Mouse (Mus musculus) thymus, postnatal 10 days (tissue): ENCODE measurements at regions not wholly inside any gene's neighbourhood (a gene's known extent, or its start where the extent isn't known, plus 50 kb on each side); places are given as distances from the start of the nearest gene placed in this dataset.

Source experiments
- DNase-seq, 2 experiments: peaks; one replicate each; pipeline ENCODE4 v3.0.0; 2021; ENCODE audit warnings: low spot score in 2 of 2

DNA sequence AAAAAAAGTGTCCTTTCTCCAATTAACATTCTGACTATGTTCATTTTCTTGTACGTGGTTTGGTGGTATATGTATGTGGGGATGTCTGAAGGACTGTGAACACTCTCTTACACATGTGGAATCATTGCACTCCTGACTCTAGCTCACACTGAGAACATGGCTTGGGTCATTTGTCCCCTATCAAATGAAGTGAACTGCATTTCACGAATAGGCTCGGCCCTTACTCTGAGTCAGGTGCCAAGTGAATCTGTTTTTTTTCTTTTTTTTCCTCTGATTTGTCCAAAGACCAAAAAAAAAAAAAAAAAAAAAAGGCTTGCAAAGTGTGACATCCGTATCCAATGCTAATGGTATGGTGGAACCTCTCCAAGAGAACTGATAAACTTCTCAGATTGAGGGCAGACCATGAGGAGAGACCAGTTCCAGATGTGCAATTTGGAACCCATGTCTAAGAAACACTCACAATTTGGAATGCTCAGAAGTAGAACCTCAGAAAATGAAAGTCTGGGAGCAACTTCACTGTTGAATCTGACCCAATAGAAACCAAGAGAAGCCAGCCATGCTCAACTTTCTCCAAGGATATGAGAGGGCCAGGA is 631.7 kb upstream of the Fam160b2 start:
- no peak for DNase-seq

DNA sequence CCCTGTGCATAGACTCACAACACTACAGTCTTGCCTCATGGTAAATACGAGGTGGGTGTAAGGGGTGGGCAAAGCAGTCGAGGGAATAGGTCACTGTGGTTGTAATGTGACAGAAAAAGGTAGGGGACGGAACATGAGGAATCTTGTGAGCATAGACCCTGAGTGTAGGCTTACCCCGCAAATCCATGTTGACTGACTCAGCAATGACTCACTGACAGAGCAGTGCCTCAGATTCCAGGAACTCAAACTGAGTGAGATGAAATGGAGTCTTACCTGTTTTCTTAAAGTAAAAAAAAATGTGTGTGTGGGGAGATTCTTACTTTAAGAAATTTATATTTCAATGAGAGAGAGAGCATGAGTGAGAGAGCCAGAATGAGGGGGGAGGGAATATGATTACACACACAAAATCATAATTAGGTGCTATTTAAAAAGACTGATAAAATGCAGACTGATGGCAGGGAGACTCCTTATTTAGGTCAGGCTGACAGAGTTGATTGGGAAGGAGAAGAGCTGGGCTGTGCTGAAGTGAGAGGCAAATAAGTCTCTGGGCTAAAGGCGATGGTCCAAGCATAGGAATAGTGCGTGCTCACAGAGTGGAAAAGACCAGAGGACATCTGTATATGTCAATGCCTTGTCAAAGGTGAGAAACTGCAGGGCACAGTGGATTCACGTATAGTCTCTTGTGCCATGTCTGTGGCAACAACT is 631.0 kb upstream of the Fam160b2 start:
- DNase-seq: no peak

DNA sequence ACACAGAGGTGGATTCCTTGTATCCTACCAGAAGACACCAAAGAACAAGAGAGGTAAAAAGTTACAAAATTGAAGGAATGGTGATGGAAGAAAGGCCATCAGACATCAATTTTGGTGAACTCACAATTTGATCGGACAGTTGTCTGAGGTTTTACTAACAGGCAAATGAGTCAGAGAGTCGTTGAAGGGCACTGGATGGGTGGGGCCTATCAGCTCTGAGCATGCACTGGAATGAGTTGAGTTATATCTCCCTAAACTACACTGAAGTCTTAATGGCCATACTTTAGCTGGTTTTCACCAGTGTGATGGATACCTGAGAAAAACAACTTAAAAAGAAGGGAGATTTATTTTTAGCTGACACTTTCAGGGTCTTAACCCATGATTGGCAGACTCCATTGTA is 630.3 kb upstream of the Fam160b2 start:
- DNase-seq: no peak

DNA sequence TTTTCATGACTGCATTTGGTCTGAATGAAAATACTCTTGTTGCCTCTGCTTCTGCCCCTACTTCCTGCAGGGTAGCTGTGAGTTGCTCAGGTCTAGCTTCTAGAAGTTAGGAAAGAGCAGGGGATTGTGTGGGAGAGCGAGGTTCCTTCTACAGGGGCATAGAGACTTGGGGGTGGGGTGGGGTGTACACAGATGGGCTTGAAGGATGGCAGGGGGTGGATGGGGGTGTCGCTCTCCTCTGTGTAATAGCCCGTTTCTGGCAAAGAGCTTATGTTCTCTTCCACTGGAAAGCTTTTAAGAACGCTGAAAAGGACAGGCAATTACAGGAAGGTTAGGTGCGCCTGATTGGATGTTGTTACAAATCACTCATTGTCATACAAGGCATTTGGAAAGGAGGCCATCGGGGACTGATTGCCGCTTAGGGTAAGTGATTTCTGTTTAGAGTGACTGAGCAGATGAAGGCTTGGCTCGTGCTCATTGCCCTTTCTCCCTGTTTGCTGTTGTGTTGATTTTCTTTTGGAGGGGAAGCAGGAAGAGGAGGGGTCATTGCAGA is 629.3 kb upstream of the Fam160b2 start:
- DNase-seq: no peak

DNA sequence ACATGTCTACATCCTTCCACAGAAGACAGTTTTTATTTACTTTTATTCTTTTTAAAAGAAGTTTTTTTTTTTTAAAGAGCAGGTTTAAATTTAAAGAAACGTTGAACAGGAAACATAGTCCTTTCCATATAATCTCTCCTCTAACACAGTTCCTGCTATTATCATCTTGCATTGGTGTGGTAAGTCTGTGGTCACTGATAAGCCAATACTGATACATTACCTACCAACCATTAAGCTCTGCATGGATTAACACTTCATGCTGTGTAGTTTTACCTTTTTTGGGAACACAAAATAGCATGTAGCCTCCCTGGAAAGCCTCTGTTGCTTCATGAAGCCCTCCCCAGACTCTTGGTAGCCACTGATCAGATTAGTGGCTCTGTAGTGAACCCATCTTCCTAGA is 617.4 kb upstream of the Fam160b2 start:
- DNase-seq: no peak

DNA sequence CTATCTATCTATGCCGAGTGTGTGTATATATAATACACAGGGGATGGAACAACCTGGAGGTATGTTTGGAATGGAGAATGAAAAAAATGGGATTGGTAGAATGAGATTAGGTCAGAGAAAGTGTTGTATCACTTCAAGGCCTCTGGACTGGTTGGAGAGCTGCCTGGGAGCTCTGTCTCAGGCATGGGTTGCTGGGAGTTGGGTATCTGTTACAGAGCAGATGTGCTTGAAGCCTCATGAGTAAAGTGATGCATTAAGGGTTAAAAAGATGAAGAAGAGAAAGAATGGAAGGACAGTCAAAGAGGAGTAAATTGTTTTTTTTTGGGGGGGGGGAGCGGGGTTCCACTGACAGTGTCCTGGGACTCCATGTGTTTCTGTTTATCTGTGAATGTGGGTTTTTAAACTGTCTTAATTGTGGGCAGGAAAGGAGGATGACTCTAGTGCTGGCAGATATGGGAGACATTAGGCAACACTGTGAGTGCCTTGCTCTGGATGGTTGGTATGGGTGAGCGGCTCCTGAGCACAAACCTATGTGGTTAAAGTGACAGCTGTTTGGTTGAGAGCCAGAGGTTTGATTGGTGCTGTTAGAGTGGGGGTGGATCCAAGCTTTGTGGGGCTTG is 611.8 kb upstream of the Fam160b2 start:
- no peak for DNase-seq

DNA sequence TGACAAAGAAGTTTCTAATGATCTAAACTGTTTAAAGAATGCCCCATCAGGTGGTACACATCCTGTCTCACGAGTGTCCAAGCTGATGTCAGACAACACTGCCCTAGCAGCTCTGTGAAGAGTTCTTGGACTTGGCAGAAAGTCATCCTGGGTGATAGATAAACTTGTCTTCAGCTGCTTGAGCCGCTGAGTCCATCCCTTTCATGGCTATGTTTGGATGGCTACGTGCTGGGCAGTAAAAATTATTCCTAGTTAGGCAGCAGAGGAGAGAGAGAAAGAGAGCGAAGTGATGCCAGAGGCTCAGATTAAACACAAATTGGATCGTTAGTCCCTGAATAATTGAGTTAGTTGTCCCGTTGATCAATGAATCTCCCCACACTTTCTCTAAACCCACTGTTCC is 603.8 kb upstream of the Fam160b2 start:
- no peak for DNase-seq

DNA sequence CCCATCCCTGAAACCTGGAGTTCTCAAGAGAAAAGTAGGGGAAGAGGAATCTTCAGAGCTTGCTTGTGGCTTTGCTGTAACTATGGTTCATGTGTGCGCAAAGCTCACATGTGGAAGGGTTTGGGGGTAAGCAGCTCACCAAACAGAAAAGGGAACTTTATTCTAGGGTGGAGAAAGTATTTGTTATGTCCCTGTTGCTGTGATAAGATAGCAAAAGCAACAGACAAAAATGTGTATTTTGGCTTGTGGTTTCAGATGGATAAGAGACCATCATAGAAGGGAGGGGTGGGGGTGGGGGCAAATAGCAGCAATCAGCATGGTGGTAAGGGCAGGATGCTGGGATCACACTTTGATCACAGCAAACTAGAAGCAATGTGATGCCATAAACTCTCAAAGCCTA is 601.3 kb upstream of the Fam160b2 start:
- no peak for DNase-seq

DNA sequence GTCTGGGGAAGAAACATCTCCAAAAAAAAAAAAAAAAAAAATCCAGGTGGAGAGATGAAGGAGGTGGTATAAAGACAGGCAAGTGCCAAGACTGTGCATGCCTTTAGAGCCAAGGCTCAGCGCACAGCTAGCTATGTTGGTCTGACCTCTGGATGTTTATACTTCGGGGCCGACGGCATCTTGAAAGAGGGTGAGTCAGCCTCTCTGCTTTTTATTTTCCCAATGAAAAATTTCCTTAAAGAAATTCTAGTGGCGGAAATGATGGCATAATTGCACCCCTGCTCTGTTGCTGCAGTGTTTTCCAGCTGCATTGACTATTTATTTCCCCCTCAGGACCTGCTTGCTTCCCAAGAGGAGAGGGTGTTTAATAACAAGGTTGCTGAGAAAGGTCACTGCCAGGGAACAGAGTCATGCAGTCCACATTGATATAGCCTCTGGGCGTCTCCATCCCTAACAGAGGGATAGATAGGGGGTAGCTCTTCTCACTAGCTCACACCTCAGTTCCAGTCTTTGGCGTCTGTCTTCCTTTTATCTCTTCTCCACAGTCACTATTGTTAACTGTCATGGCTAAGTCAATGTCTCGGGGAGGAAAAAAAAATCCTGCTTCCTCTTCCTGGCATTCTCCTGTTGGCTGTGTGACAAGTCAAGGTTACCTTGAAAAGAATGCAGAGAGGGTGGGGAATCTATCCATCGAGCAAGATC is 599.7 kb upstream of the Fam160b2 start:
- DNase-seq: no peak

DNA sequence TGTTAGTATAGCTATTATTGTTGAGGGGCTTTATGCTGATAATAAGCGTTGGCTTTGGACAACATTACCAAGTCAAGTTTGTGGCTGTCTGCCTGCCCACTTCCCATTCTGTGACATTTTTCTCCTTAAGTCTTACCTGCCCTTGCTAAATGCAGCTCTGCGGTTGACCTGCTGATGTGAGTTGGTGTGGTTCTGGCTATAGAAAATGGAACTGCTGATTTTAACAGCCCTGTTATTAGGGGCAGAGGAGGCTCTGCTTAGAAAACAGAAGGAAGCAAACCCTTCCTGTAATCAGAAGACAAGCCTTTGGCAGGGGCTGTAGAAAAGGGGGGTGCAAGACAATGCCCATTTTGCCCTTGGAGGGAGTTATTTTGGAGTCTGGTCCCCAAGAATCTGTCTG is 594.6 kb upstream of the Fam160b2 start:
- no peak for DNase-seq

DNA sequence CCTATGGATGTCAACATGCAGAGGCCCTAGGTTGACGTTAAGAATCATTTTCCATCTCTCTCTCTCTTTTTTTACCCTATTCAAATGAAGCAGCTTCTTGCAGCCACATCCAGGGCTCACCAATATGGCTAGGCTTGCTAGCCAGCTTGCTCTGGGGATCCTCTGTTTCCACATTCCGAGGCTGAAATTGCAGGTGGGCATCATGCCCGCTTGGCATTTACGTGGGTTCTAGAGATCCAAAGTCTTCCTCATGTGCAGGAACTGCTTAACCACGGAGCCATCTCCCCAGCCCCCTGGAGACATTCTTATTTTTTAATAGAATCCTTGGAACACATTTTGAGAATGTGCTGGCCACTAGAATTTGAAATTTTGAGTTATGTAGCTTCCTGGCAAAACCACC is 592.9 kb upstream of the Fam160b2 start:
- DNase-seq: no peak

DNA sequence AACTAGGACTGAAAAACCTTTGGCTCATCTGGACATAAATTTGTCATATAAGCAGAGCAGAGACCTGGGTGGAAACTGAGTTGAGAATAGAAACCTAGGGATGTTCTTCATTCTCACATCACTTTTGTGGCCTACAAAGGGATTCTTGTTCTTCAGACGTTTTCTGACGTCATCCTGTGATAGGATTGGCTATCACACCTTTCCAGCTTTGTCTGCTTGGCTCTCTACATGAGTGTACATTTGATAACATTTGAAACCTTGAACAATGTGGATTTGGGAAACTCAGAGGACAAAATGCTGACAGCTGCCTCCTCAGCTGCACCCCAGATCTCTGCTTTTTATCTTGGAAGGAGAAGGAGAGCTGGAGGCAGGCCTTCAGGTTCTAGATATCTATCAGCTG is 589.7 kb upstream of the Fam160b2 start:
- no peak for DNase-seq

DNA sequence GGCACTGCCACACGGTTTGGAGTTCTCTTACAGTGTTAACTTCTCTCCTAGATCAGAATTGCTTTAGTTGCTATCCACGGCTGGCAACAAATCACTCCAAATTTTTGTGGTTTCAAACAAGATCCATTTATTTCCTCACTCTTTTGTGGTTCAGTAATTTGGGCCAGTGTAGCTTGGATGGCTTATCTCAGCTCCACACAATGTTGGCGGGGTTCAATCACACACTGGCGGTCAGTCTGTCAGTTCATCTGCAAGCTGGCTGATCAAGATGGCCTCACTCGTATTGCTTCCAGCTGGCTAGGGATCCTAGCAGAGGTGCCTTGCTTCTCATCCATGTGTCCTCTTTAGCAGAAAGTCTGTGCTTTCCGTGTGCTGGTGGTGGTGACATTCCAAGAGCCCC is 577.7 kb upstream of the Fam160b2 start:
- DNase-seq: no peak

DNA sequence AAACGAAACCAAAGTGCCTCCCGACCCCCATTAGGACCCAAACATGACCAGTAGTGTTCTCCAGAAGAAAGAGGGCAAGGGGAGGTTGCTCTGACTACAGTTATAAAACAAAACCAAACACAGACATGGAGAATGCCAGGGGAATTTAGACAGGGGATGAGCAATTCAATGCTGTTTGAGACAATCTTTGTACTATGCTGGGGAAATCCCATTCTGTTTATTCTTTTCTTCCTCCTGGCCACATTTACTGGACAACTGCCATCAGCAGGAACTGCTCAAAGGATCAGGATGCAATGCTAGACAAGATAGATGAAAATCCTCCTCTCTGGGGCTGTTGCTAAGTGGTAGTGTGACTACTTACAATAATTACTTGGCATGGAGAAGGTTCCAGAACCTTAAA is 574.5 kb upstream of the Fam160b2 start:
- no peak for DNase-seq

DNA sequence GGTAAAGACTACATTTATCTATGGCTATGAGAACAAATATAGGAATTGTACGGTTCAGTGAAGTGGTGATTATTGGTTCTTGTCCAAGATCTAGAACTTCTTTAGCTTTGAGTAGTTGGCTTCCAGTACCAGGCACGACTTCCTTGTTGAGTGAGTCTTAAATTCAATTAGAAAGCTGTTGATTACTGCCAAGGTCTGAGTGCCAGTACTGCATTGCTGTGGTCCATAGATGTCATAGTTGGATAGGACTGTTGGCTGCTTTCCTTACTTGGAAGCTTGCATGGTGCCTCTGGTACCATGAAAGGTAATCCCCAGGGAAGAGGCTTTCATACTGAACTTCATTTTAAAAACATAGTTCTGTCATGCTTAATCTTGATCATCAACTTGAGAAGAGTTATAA is 559.9 kb upstream of the Fam160b2 start:
- no peak for DNase-seq

DNA sequence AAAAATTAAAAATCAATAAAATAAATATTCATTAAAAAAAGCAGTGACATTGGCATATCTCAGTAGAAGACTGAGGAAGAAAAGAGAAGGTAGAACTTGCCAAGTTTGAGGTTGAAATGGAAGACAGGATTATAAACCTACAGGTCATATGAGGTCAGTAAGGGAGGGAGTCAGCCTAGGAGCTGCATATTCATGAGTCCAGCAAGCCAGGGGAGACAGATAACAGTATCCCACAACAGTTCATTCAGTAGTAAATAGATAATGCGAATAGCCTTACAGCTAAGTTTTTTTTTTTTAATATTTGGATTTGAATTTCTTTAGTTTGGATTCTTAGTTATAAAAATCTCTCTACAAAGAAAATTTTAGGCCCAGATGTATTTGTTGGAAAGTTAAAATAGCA is 542.8 kb upstream of the Fam160b2 start:
- DNase-seq: no peak

DNA sequence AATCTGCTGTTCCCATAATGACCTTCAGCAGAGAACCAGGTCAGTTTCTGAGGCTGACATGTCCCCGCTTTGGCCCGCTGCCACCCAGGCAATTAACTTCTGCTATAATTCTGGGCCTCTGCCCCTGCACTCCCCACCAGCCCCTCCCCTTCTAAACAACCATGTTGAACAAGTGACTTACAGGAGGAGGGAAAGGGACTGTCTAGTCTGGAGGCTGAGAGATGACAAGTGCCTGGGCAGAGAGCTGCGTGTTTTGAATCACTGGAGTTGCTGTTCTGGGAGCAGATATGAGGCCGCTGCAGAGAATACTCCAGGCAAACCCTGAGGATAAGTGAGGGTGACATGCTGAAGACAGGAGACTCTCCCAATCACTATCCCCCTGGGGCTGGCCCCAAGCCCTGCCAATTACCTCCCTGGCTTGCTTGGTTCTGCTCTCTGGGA is 530.2 kb upstream of the Fam160b2 start:
- no peak for DNase-seq

DNA sequence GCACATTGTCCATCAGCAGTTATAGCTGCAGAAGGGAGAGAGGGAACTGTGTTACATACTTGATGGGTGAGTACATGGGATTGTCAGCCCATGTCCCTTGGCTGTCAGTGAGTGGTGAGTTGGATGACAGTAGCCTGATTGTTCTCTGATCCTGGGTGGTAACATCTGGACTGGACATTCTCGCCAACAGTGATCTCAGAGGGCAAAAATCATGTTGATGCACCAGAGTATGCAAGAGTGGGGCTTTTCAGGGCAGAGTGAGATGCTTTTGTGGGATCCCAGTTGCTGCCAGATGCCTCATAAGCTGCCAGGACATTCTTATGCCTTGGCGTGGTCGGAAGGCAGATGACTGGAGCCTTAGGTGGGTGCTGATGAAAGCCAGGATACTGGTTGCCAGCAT is 528.9 kb upstream of the Fam160b2 start:
- DNase-seq: no peak

DNA sequence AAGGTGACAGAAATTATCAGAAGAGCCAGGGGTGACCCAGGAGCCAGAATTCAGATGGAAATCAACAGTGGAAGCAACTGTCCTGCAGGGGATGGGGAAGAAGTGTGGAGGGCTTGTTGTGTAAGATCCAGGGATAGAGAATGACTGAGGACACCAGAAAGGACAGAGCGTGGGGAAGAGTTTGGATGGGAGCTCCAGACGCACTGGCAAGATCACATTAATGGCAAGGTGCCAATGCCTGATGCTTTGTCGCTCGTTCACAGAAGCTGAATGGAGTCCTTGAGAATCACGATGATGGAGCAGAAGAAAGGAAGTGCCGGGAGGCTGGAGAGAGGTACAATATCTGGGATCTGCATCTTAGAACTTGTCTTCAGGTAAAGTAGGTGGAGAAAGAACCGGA is 519.0 kb upstream of the Fam160b2 start:
- no peak for DNase-seq

DNA sequence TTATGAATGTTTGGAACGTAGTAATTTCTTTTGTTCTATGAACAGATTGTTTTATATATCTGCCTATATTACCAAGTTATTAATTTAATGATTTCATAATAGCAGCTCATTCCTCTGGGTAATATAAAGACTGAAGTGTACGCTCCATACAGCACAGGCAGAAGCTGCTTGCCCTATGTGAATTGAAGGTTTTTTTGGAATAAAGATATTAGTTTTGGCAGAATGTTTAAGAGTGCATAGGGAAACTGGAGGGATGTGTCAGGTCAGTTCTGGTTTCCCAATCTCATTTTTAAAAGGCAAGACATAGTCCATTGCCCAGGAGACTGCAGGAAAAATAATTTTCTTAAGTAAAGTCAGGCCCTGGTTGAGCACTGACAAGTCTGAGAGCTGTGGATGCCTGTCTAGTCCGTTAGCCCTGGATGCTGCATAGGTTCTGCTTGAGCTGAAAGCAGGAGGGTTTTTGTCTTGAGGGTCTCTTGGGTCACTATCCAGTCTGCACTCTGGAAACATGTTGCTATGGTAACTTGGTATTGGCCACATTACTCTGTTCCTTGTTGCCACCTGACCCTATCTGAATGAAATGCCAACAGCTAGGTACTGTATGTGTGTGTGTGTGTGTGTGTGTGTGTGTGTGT is 516.3 kb upstream of the Fam160b2 start:
- no peak for DNase-seq

DNA sequence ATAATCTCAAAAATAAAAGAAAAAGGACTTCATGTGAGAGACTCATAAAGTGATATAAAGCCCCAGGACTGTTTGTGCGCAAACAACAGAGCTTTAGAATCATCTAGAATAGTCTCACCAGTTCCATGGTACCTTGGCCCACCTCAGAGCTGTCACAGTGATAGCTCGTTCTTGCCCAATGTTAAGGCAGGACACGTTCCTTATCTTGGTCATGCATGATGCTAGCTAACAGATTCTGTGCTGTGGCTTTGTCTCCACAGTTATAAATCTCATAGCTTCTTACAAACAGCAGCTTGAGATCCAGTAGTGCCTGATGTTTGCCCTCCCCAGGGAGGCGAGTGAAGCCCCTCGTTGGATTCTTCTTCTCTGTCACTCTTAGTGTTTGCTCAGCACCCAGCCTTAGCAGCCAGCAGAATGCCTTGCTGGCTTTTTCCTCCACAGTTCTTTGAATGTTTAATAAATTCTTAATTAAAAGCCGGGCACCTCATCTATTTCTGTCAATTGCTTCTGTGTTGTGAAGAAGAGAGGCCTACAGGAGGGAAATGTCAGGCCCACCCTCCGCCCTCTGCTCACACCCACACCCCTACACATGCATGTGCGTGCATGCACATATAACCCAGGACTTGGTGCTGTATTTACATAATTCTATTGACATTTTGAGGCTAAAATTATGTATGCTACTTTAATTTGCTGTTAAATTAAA is 515.6 kb upstream of the Fam160b2 start:
- no peak for DNase-seq
